Mouse (Mus musculus) liver, postnatal 0 days (tissue): ENCODE results near the gene Bicc1. TPM values are rescaled to one million over a fixed set of nuclear protein-coding genes. Genes with fewer than 3 reads are reported as not detected.

Experiments
- ATAC-seq: fragments of 200-750 bp; cut with Nextera tagmentation; 2 replicates; pipeline ENCODE4 v1.8.0; 2017; ENCODE audit warnings: mild to moderate bottlenecking, moderate library complexity
- DNase-seq: peaks from one replicate; pipeline ENCODE4 v3.0.0-alpha.2; 2016
- H3K27ac ChIP-seq: fragments of 300-500 bp; sonication (generic); 2 replicates; pipeline ENCODE4 v1.5.1; 2014; ENCODE audit warnings: antibody characterized with exemption, moderate library complexity, mild to moderate bottlenecking, low read depth
- H3K27me3 ChIP-seq: fragments of 300-500 bp; sonication (generic); 2 replicates; pipeline ENCODE4 v1.6.1; 2014; ENCODE audit warnings: low read length, control low read depth, mixed read lengths; ENCODE audit not compliant: insufficient read depth
- H3K36me3 ChIP-seq: fragments of 300-500 bp; sonication (generic); replicated peaks from 2 replicates; pipeline ENCODE4 v1.6.1; 2014; ENCODE audit warnings: mild to moderate bottlenecking, control low read depth, low read length, moderate library complexity, mixed read lengths; ENCODE audit not compliant: insufficient read depth
- H3K4me1 ChIP-seq: fragments of 300-500 bp; sonication (generic); 2 replicates; pipeline ENCODE4 v1.6.1; 2014; ENCODE audit warnings: antibody characterized with exemption, mild to moderate bottlenecking, control low read depth; ENCODE audit not compliant: insufficient read depth
- H3K4me2 ChIP-seq: fragments of 300-500 bp; sonication (generic); 2 replicates; pipeline ENCODE4 v1.6.1; 2014; ENCODE audit warnings: low read depth, mild to moderate bottlenecking, low read length, moderate library complexity, mixed read lengths
- H3K4me3 ChIP-seq: fragments of 300-500 bp; sonication (generic); 2 replicates; pipeline ENCODE4 v1.5.1; 2014; ENCODE audit warnings: low read depth, low read length
- H3K9ac ChIP-seq: fragments of 300-500 bp; sonication (generic); replicated peaks from 2 replicates; pipeline ENCODE4 v1.6.1; 2014; ENCODE audit warnings: mild to moderate bottlenecking, moderate library complexity
- H3K9me3 ChIP-seq: fragments of 300-500 bp; sonication (generic); 2 replicates; pipeline ENCODE4 v1.6.1; 2016; ENCODE audit warnings: mild to moderate bottlenecking, control low read depth, low read length, mixed read lengths
- CTCF ChIP-seq: sonication (generic); IDR thresholded peaks from 2 replicates; pipeline ENCODE4 v1.5.1; 2016; ENCODE audit warnings: antibody characterized with exemption, low read depth
- EP300 ChIP-seq: IDR thresholded peaks from 2 replicates; pipeline ENCODE4 v1.6.1; 2016; ENCODE audit warnings: antibody characterized with exemption, low read depth, mild to moderate bottlenecking
- WGBS: fragments of 180-500 bp; shearing (Covaris S2); extraction: QIAGEN DNeasy Blood & Tissue Kit; methylation state at CpG from one replicate; pipeline ENCODE4 v1.1.7; 2014; ENCODE audit not compliant: insufficient replicate concordance; 5-methylcytosine and 5-hydroxymethylcytosine counted together
- polyA plus RNA-seq: library from polyadenylated mRNA; unstranded; fragments of >200 nt; fragmentation: Nextera tagmentation; extraction: Ambion mirVana; gene quantifications from 2 replicates; pipeline ENCODE4 v1.2.1, GENCODE M21; 2015

Bicc1 gene
- polyA plus RNA-seq, 1 experiment from 2014 or later, result 3.0 TPM

DNA sequence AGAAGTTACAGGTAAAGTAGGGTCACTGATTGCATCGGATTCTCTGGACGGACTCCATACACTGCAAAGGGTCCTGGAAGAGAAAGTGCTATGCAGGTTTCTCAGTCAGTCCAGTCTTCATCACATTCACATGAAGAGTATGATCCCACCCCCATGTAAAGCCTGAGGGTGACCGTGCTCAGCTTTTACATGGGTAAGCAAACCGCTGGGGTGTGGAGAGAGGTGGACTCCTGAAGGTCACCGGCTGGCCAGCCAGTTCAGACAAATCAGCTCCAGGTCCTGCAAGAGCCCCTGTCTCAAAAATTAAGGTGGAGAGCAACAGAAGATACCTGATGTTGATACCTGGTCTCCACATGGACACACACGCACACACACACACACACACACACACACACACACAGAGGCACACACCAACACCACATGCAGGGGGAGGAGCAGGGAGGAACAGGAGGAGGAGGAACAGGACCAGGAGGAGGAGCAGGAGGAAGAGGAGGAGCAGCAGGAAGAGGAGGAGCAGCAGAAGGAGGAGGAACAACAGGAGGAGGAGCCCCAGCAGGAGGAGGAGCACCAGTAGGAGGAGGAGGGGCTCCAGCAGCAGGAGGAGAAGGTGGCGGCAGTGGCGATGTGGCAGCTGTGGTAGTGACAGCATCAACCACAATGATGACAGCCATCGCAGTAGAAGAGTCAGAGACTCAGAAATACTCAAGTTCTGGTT, 52.9 kb downstream of the Bicc1 start:
- WGBS, result 83% methylated on average over 9 of the region's 9 CpGs
- no peaks in the 10 kb centered on the region for H3K9me3 ChIP-seq
- no peak overlapping the region for H3K4me3 ChIP-seq
- no peak for TF ChIP-seq EP300
- DNase-seq (no peak), ATAC-seq (no peak)
- no peaks in the 10 kb centered on the region for H3K27me3 ChIP-seq
- H3K4me2 ChIP-seq, result no peak overlapping the region
- peaks cover 3% of the 10 kb centered on the region; the same call in 1 of the 2 replicates for H3K4me1 ChIP-seq
- no peaks in the 10 kb centered on the region for H3K36me3 ChIP-seq
- H3K27ac ChIP-seq, result no peak overlapping the region
- H3K9ac ChIP-seq, result no peak overlapping the region

DNA sequence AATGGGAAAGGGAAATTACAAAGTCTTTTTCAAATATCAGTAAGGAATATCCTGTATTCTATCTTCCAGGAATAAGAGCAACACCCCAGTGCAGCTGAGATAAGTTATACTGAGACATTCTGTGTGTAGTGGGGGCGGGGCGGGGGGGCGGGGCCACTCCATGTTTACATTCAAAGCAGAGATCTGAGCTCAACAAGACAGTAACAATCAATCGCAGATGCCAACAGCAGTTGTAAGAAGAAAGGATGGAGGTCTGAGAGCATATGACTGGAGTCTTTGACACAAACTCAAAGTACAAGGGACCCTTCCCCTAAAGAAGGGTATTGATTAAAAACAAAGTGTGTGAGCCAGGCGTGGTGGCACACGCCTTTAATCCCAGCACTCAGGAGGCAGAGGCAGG, 54.7 kb downstream of the Bicc1 start:
- ATAC-seq (no peak), DNase-seq (no peak)
- H3K27me3 ChIP-seq, result no peaks in the 10 kb centered on the region
- H3K27ac ChIP-seq, result no peak overlapping the region
- H3K9me3 ChIP-seq, result no peaks in the 10 kb centered on the region
- no peaks in the 10 kb centered on the region for H3K36me3 ChIP-seq
- H3K4me3 ChIP-seq, result no peak overlapping the region
- TF ChIP-seq EP300 (no peak), CTCF (no peak)
- no peak overlapping the region for H3K4me2 ChIP-seq
- 63% methylated on average over 6 of the region's 6 CpGs for WGBS
- no peak overlapping the region for H3K9ac ChIP-seq
- H3K4me1 ChIP-seq, result peaks cover 3% of the 10 kb centered on the region; the same call in 1 of the 2 replicates

DNA sequence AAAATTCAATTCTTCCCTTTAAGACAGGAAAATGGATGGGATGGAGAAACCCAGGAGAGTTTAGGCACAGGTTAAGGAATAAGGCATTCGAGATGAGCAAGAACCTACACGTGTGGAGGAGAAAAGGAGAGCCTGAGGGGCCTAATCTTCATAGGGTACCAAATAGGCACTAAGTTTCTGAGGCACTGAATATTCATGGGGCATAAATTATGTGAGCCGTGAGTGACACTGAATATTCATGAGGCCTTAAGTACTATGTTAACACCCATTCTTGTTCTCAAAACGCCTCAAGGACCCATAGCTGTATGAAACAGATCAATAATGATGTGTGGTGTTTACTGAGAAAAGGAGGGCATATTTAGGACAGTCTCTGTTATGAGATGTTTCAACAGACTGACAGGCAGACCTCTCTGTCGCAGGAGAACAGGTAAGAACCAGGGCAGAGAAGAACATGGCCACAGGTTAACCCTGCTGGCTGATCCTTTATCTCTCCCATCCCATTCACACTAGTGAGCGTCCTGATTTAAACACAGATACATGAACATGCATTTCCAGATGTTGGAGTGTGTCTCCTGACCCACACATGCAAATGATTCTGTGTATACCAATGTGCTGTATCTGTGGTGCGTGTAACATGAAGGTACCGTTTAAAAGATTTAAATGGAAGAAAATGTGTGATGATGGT, 58.5 kb downstream of the Bicc1 start:
- Histone ChIP-seq H3K4me3 (no peak overlapping the region), H3K4me1 (peaks cover 3% of the 10 kb centered on the region; the same call in 1 of the 2 replicates), H3K36me3 (no peaks in the 10 kb centered on the region), H3K9me3 (no peaks in the 10 kb centered on the region), H3K27ac (no peak overlapping the region), H3K9ac (no peak overlapping the region), H3K4me2 (no peak overlapping the region), H3K27me3 (no peaks in the 10 kb centered on the region)
- DNase-seq (no peak), ATAC-seq (no peak)
- WGBS, result 72% methylated on average over 8 of the region's 8 CpGs
- TF ChIP-seq CTCF, result no peak
- no peak for TF ChIP-seq EP300

DNA sequence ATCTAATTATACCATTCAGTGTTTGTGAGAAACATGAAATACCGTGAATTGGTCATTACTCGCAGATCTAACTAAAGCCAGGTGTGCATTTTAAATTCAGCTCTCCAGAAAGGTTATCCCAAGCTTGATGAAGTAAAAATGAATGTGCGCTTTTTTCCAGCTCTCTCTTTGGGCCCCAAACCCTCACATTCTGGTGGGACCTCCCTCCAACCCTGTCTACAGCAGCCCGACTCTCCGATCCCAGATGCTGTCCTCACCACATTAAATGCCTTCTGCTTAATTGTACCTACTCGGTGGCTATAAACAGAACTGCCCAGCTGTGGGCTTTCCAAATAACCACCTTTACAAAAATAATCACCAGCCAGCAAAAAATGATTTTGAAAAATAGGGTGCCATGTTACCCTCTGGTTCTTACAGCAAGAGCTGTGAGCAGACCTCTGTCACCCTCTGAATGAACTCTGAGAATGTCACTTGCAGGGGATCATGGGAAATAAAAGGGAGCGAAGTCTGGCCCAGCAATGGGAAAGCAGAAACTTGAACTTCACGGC, 64.7 kb downstream of the Bicc1 start:
- H3K4me2 ChIP-seq, result no peak overlapping the region
- no peak overlapping the region for H3K4me3 ChIP-seq
- H3K27me3 ChIP-seq, result no peaks in the 10 kb centered on the region
- DNase-seq (no peak), ATAC-seq (no peak)
- no peaks in the 10 kb centered on the region for H3K36me3 ChIP-seq
- no peaks in the 10 kb centered on the region for H3K9me3 ChIP-seq
- H3K4me1 ChIP-seq, result no peaks in the 10 kb centered on the region
- no peak overlapping the region for H3K27ac ChIP-seq
- 83% methylated on average over 8 of the region's 8 CpGs for WGBS
- TF ChIP-seq EP300, result no peak
- TF ChIP-seq CTCF, result no peak
- H3K9ac ChIP-seq, result no peak overlapping the region

- Histone ChIP-seq H3K4me1 (no peaks in the 10 kb centered on the region), H3K4me2 (no peak overlapping the region), H3K9ac (no peak overlapping the region), H3K9me3 (no peaks in the 10 kb centered on the region), H3K27me3 (no peaks in the 10 kb centered on the region), H3K4me3 (no peak overlapping the region), H3K27ac (no peak overlapping the region), H3K36me3 (no peaks in the 10 kb centered on the region)
- TF ChIP-seq CTCF (0 out of 2 replicates have a peak, but pooled peaks have one; percentile 9), EP300 (no peak)
- WGBS, result 81% methylated on average over 2 of the region's 2 CpGs
- ATAC-seq, result no peak
- no peak for DNase-seq
Observed at GRCm38 (mm10) chr10:71093312-71093711, 66.2 kb downstream of the Bicc1 start.

DNA sequence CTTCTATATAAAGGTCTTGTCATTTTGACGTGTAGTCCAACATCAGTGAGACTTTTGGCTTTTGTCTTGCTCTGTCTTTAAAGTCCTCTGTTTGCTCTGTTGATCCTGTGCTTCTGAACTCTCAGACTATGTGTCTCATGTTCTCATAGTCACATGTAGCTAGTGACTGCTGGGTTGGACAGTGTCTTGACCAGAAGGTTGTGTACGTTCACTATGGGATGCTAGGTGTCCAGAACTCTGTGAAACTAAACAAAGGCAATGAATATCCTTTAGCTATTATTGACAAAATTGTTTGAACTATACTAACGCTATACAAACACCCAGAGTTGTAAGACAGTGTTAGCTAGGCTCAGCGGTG, 72.2 kb downstream of the Bicc1 start:
- WGBS, result 60% methylated on average over 4 of the region's 4 CpGs
- Histone ChIP-seq H3K9ac (no peak overlapping the region), H3K4me3 (no peak overlapping the region), H3K27me3 (no peaks in the 10 kb centered on the region), H3K9me3 (no peaks in the 10 kb centered on the region), H3K4me1 (no peaks in the 10 kb centered on the region), H3K4me2 (no peak overlapping the region), H3K27ac (no peak overlapping the region), H3K36me3 (no peaks in the 10 kb centered on the region)
- ATAC-seq (peak; percentile 56; the same call in 1 of the 2 replicates), DNase-seq (no peak)
- TF ChIP-seq EP300 (no peak), CTCF (no peak)
